Mouse (Mus musculus) small intestine, adult 2 months (tissue): ENCODE measurements around the gene Klhl26. TPM values are rescaled to one million over a fixed set of nuclear protein-coding genes. Genes with fewer than 3 reads are reported as not detected.
A peak's percentile ranks its signal among the peaks of the same experiment; 100 is the strongest.

Source experiments
- H3K27ac ChIP-seq: fragments of 200-500 bp; 2 replicates; pipeline ENCODE4 v1.5.1; 2012; ENCODE audit warnings: low read depth, low read length, control low read depth, inconsistent platforms; ENCODE audit not compliant: insufficient read depth
- H3K27me3 ChIP-seq: fragments of 200-500 bp; 2 replicates; pipeline ENCODE4 v1.6.1; 2012; ENCODE audit warnings: mild to moderate bottlenecking, moderate library complexity, low read length, inconsistent platforms; ENCODE audit not compliant: control insufficient read depth, insufficient read depth
- H3K36me3 ChIP-seq: fragments of 200-500 bp; 2 replicates; pipeline ENCODE4 v1.6.1; 2012; ENCODE audit warnings: mild to moderate bottlenecking, low read length, control low read depth, inconsistent platforms; ENCODE audit not compliant: control insufficient read depth, insufficient read depth
- H3K4me1 ChIP-seq: fragments of 200-500 bp; 2 replicates; pipeline ENCODE4 v1.6.1; 2012; ENCODE audit warnings: low read length, inconsistent platforms, mixed read lengths; ENCODE audit not compliant: control insufficient read depth, insufficient read depth, insufficient read length
- H3K4me3 ChIP-seq: fragments of 200-500 bp; 2 replicates; pipeline ENCODE4 v1.5.1; 2012; ENCODE audit warnings: low read depth, mild to moderate bottlenecking, control low read depth, inconsistent platforms, low read length, moderate library complexity
- CTCF ChIP-seq: fragments of 200-500 bp; IDR thresholded peaks from 2 replicates; pipeline ENCODE4 v1.5.1; 2012; ENCODE audit warnings: low read depth, mild to moderate bottlenecking, control low read depth, inconsistent platforms, low read length, moderate library complexity, mixed read lengths; ENCODE audit not compliant: insufficient replicate concordance, insufficient read length; ENCODE audit errors: extremely low read depth
- POLR2A ChIP-seq: fragments of 200-500 bp; IDR thresholded peaks from 2 replicates; pipeline ENCODE4 v1.6.1; 2012; ENCODE audit warnings: low read depth, mild to moderate bottlenecking, control low read depth, inconsistent platforms, low read length, moderate library complexity
- WGBS: fragments of 180-500 bp; shearing (Covaris S2); methylation state at CpG from one replicate; pipeline ENCODE4 v1.1.7; 2018; 5-methylcytosine and 5-hydroxymethylcytosine counted together
- polyA plus RNA-seq: library from polyadenylated mRNA; depleted of rRNA; stranded (reverse); fragments of >200 nt; gene quantifications from 2 replicates; pipeline ENCODE4 v1.2.3, GENCODE M21; 2012

Gene Klhl26
- polyA plus RNA-seq, 1 experiment, result 30.8 TPM

GRCm38 (mm10) chr8:70492664-70493640, 16.2 kb upstream of the Klhl26 start, which contains the start of gene Crlf1:
Gene Crlf1, plus strand, starts transcription at chr8:70493158.
- Histone ChIP-seq H3K27me3 (peaks cover 87% of the 10 kb centered on the region), H3K36me3 (no peaks in the 10 kb centered on the region), H3K4me1 (peaks cover 5% of the 10 kb centered on the region; the same call in 1 of the 2 replicates), H3K4me3 (peak within 1 kb of the TSS; percentile 42), H3K27ac (no peak within 1 kb of the TSS)
- TF ChIP-seq CTCF, result no peak
- TF ChIP-seq POLR2A, result no peak
- 2% methylated on average over 84 of the region's 93 CpGs for WGBS

- TF ChIP-seq CTCF, result no peak
- no peak for TF ChIP-seq POLR2A
- H3K27me3 ChIP-seq, result peaks cover 95% of the 10 kb centered on the region
- H3K36me3 ChIP-seq, result no peaks in the 10 kb centered on the region
- no peak overlapping the region for H3K27ac ChIP-seq
- WGBS, result 8% methylated on average over 20 of the region's 20 CpGs
- H3K4me3 ChIP-seq, result no peak overlapping the region
- peaks cover 7% of the 10 kb centered on the region; the same call in 1 of the 2 replicates for H3K4me1 ChIP-seq
Measured at GRCm38 (mm10) chr8:70490880-70491495, 14.2 kb upstream of the Klhl26 start.

GRCm38 (mm10) chr8:70490061-70490879, 13.5 kb upstream of the Klhl26 start:
- 24% methylated on average over 10 of the region's 10 CpGs for WGBS
- TF ChIP-seq POLR2A (no peak), CTCF (no peak)
- Histone ChIP-seq H3K4me3 (no peak overlapping the region), H3K27ac (no peak overlapping the region), H3K27me3 (peaks cover 90% of the 10 kb centered on the region), H3K36me3 (no peaks in the 10 kb centered on the region), H3K4me1 (peaks cover 7% of the 10 kb centered on the region; the same call in 1 of the 2 replicates)

- peak overlapping the region; percentile 14; the same call in 1 of the 2 replicates for H3K4me3 ChIP-seq
- no peaks in the 10 kb centered on the region for H3K36me3 ChIP-seq
- H3K4me1 ChIP-seq, result peaks cover 7% of the 10 kb centered on the region; the same call in 1 of the 2 replicates
- 2% methylated on average over 39 of the region's 41 CpGs for WGBS
- H3K27ac ChIP-seq, result no peak overlapping the region
- H3K27me3 ChIP-seq, result peaks cover 88% of the 10 kb centered on the region
- TF ChIP-seq POLR2A (no peak), CTCF (no peak)
Measured at GRCm38 (mm10) chr8:70489576-70489975, 12.8 kb upstream of the Klhl26 start.

GRCm38 (mm10) chr8:70488931-70489470, 12.2 kb upstream of the Klhl26 start:
- Histone ChIP-seq H3K27ac (no peak overlapping the region), H3K4me3 (peak overlapping the region; percentile 14; the same call in 1 of the 2 replicates), H3K4me1 (peaks cover 7% of the 10 kb centered on the region; the same call in 1 of the 2 replicates), H3K27me3 (peaks cover 82% of the 10 kb centered on the region), H3K36me3 (no peaks in the 10 kb centered on the region)
- no peak for TF ChIP-seq CTCF
- WGBS, result 6% methylated on average over 14 of the region's 14 CpGs

GRCm38 (mm10) chr8:70487993-70488796, 11.4 kb upstream of the Klhl26 start:
- WGBS, result 6% methylated on average over 55 of the region's 55 CpGs
- H3K27ac ChIP-seq, result no peak overlapping the region

More at GRCm38 (mm10) chr8:70487993-70488796, 11.4 kb upstream of the Klhl26 start:
- no peak for TF ChIP-seq CTCF
- TF ChIP-seq POLR2A, result no peak
- H3K4me1 ChIP-seq, result peaks cover 7% of the 10 kb centered on the region; the same call in 1 of the 2 replicates
- H3K36me3 ChIP-seq, result no peaks in the 10 kb centered on the region
- H3K4me3 ChIP-seq, result peak overlapping the region; percentile 37
- H3K27me3 ChIP-seq, result peaks cover 75% of the 10 kb centered on the region
